ENCODE assay signal across 9 mouse cellular contexts in the genomic region with DNA sequence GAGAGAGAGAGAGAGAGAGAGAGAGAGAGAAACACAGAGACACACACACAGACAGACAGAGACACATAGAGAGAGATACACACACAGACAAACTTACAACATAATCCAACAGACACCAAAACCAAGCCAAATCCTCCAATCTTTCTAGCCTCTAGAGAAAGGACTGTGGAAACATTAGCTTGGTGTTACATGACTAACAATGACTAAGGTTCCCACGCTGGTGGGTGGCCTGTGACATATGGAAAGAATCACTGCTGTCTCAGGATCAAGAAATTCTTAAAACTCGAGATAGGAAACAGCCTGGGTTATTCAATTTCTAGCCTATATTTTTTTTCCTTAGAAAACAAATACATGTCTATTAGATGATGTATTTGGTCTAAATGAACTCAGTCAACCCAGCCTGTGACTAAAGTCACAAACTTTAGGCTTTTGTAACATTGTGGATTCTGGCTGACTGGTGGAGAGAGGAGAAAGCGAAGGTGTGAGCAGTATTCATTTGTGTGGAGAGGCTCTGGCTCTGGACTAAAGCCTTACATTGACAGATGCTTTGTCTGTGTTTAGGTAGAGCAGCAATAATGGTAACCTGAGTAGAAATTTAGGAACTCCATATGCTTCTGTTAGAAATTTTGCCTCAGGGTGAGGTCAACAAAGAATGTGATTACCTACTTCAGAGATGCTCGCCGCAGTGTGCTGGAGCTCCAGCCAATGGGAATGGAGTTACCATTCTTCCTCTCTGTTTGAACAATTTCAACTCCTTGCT.
DNase-seq lines count a peak whose midpoint lies in the region; ATAC-seq and TF ChIP-seq lines count a peak whose summit lies in the region.
"Had no signal": no experiment of that assay in that cellular context is flagged by ENCODE, and none has a peak within 500 bp of the region (broad histone marks: within the 10 kb centered on the region; RNA-seq: fewer than 3 reads in every experiment).

No protein-coding gene starts in this region.

- H3K27ac ChIP-seq in heart, embryonic 10.5 days = 0 out of 2 replicates have a peak overlapping the region, but pooled peaks have one; percentile 16
- H3K27ac ChIP-seq in lung, postnatal 0 days (ENCODE audit: low read length) = no peak overlapping the region
- H3K27ac ChIP-seq in embryonic facial prominence, embryonic 15.5 days (replicated peaks) = no peak overlapping the region
- peak overlapping the region; percentile 61; the same call in 1 of the 2 replicates for H3K27ac ChIP-seq in stomach, embryonic 14.5 days (ENCODE audit: low read length)
- H3K27ac ChIP-seq: limb, embryonic 13.5 days had no signal

- peak; percentile 45 for ATAC-seq in lung, postnatal 0 days
- peak; percentile 19; the same call in 1 of the 2 replicates for ATAC-seq in embryonic facial prominence, embryonic 15.5 days (ENCODE audit: insufficient number of reproducible peaks, low FRiP score, low TSS enrichment, low read depth)
- peak; percentile 16; the same call in 1 of the 2 replicates for ATAC-seq in stomach, embryonic 14.5 days (ENCODE audit: insufficient number of reproducible peaks, insufficient read depth, low FRiP score, low read depth)

- intact Hi-C loops in heart, postnatal 25 days (cut with DNase I) = no loop called here

- no peaks in the 10 kb centered on the region for H3K27me3 ChIP-seq in heart, embryonic 10.5 days (ENCODE audit: insufficient read depth, poor library complexity, severe bottlenecking)
- no peaks in the 10 kb centered on the region for H3K27me3 ChIP-seq in lung, postnatal 0 days (replicated peaks; ENCODE audit: insufficient read depth, low read length)
- no peaks in the 10 kb centered on the region for H3K27me3 ChIP-seq in embryonic facial prominence, embryonic 15.5 days
- H3K27me3 ChIP-seq in stomach, embryonic 14.5 days (ENCODE audit: control insufficient read depth, insufficient read depth, low read length) = no peaks in the 10 kb centered on the region
- H3K27me3 ChIP-seq: limb, embryonic 13.5 days had no signal

- no peak overlapping the region for H3K4me3 ChIP-seq in heart, embryonic 10.5 days
- no peak overlapping the region for H3K4me3 ChIP-seq in lung, postnatal 0 days (ENCODE audit: low read depth, low read length)
- no peak overlapping the region for H3K4me3 ChIP-seq in embryonic facial prominence, embryonic 15.5 days (replicated peaks)
- H3K4me3 ChIP-seq in stomach, embryonic 14.5 days (ENCODE audit: low read depth, low read length) = no peak overlapping the region
- H3K4me3 ChIP-seq: limb, embryonic 13.5 days had no signal

- no peaks in the 10 kb centered on the region for H3K36me3 ChIP-seq in heart, embryonic 10.5 days
- H3K36me3 ChIP-seq in lung, postnatal 0 days (ENCODE audit: insufficient read depth, low read length) = no peaks in the 10 kb centered on the region
- H3K36me3 ChIP-seq in embryonic facial prominence, embryonic 15.5 days = no peaks in the 10 kb centered on the region
- H3K36me3 ChIP-seq in stomach, embryonic 14.5 days (ENCODE audit: control insufficient read depth, insufficient read depth, low read length) = no peaks in the 10 kb centered on the region
- H3K36me3 ChIP-seq: limb, embryonic 13.5 days had no signal

- 74% methylated on average over 5 of the region's 5 CpGs for WGBS in heart, embryonic 10.5 days
- 39% methylated on average over 5 of the region's 5 CpGs for WGBS in lung, postnatal 0 days
- 30% methylated on average over 5 of the region's 5 CpGs for WGBS in embryonic facial prominence, embryonic 15.5 days
- WGBS in stomach, embryonic 14.5 days = 24% methylated on average over 5 of the region's 5 CpGs

- H3K9me3 ChIP-seq in heart, embryonic 10.5 days = no peaks in the 10 kb centered on the region
- no peaks in the 10 kb centered on the region for H3K9me3 ChIP-seq in lung, postnatal 0 days (ENCODE audit: low read length)
- H3K9me3 ChIP-seq in embryonic facial prominence, embryonic 15.5 days (replicated peaks) = no peaks in the 10 kb centered on the region
- no peaks in the 10 kb centered on the region for H3K9me3 ChIP-seq in stomach, embryonic 14.5 days (ENCODE audit: control insufficient read depth, low read depth, low read length)
- H3K9me3 ChIP-seq: limb, embryonic 13.5 days had no signal

- H3K4me2 ChIP-seq in lung, postnatal 0 days (replicated peaks; ENCODE audit: low read depth, low read length) = no peak overlapping the region
- no peak overlapping the region for H3K4me2 ChIP-seq in embryonic facial prominence, embryonic 15.5 days (replicated peaks)
- H3K4me2 ChIP-seq in stomach, embryonic 14.5 days (replicated peaks; ENCODE audit: low read depth, low read length) = no peak overlapping the region
- H3K4me2 ChIP-seq: limb, embryonic 13.5 days had no signal

- no peaks in the 10 kb centered on the region for H3K4me1 ChIP-seq in heart, embryonic 10.5 days
- H3K4me1 ChIP-seq in lung, postnatal 0 days (ENCODE audit: insufficient read depth, low read depth, low read length) = no peaks in the 10 kb centered on the region
- H3K4me1 ChIP-seq in embryonic facial prominence, embryonic 15.5 days = 0 out of 2 replicates have a peak, but pooled peaks cover 4% of the 10 kb centered on the region
- H3K4me1 ChIP-seq in stomach, embryonic 14.5 days (ENCODE audit: control insufficient read depth, insufficient read depth, low read length) = peaks cover 11% of the 10 kb centered on the region; the same call in 1 of the 2 replicates

- TF ChIP-seq EP300 in lung, postnatal 0 days (IDR thresholded peaks at IDR 0.05) = no peak

- no peak for DNase-seq in heart, embryonic 10.5 days (ENCODE audit: low spot score)
- DNase-seq in heart, postnatal 25 days (ENCODE audit: low spot score) = no peak
- peak; percentile 31 for DNase-seq in lung, postnatal 0 days (ENCODE audit: low spot score)
- no peak for DNase-seq in lung, postnatal 10 days
- no peak for DNase-seq in urinary bladder, postnatal 4 days (ENCODE audit: low spot score in 2 of 2)
- DNase-seq in layer of hippocampus, adult 9-11 months = no peak

- H3K9ac ChIP-seq in lung, postnatal 0 days (replicated peaks; ENCODE audit: low read depth) = no peak overlapping the region
- no peak overlapping the region for H3K9ac ChIP-seq in embryonic facial prominence, embryonic 15.5 days
- H3K9ac ChIP-seq in stomach, embryonic 14.5 days (replicated peaks; ENCODE audit: low read depth, low read length) = no peak overlapping the region
- H3K9ac ChIP-seq: limb, embryonic 13.5 days had no signal

- TF ChIP-seq CTCF in lung, postnatal 0 days (IDR thresholded peaks at IDR 0.05) = no peak

Comparison
In these comparisons a context has a peak if more than half of its experiments do, and no peak if none do; other contexts are left out.
1. H3K27ac ChIP-seq: peak in heart, embryonic 10.5 days (single experiment) and stomach, embryonic 14.5 days (single experiment); none in lung, postnatal 0 days (single experiment) and embryonic facial prominence, embryonic 15.5 days (single experiment).
2. Peak in every context shown above with its lines, with median percentiles within 50 percentile points of each other: ATAC-seq.